Mouse (Mus musculus): ENCODE data around the gene Fam160b1. TPM values are rescaled to one million over a fixed set of nuclear protein-coding genes. Genes with fewer than 3 reads are reported as not detected.

Gene Fam160b1
- total RNA-seq, 1 experiment: 8.5 TPM

DNA sequence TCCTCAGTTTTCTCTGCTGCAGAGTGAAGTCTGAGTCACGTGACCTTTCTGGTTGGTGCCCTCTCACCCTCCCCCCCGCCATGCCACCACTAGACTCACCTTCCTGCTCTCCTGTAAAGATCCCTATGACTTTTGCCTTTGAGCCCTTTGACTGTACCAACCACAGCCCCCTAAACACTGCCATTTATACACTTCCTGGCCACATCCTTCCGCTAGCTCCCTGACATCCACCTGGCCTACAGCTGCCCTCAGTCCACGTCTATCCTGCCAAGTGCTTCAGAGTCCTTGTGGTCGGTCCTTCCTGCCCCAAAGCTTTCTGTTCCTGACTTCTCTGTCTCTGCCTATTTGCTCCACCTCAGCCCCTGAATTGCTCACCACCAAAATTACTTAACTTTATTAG, 16.6 kb upstream of the Fam160b1 start:
- in situ Hi-C loops (cut with MboI; ENCODE audit: low sequenced_read_pairs in 2 of 2, unreplicated experiment in 2 of 2): no loop called here
- no peak overlapping the region for H3K9ac ChIP-seq (ENCODE audit: insufficient read depth, low read depth, low read length, poor library complexity, severe bottlenecking)
- no peak for DNase-seq (ENCODE audit: low read depth, low spot score)

DNA sequence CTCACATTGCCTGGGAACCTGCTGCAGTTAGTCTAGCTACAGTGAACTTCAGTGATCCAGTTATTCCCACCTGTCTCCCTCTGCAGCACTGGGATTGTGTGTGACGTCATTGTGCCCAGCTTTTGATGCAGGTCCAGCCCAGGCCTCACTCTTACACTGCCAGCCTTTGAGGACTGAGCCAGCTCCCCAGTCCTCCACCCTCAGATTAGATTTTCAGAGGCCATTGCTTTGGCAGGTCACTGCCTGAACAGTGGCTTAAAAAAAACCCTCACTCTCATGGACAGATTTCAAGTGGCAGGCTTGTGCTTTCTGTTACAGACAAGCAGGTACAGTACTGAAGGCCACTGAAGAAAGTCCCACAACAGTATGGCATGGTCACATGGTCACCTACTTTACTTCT, 15.8 kb upstream of the Fam160b1 start:
- in situ Hi-C loops (cut with MboI; ENCODE audit: low sequenced_read_pairs in 2 of 2, unreplicated experiment in 2 of 2): no loop called here
- Histone ChIP-seq H3K9me3 (ENCODE audit: control insufficient read depth, insufficient read depth, low read depth, low read length) (no peaks in the 10 kb centered on the region), H3K36me3 (ENCODE audit: control insufficient read depth, insufficient read depth, low read length, poor library complexity, severe bottlenecking) (no peaks in the 10 kb centered on the region), H3K4me1 (ENCODE audit: control insufficient read depth in 2 of 2, insufficient read depth in 2 of 2, low read length in 2 of 2, poor library complexity in 1 of 2) (no peaks in the 10 kb centered on the region), H3K9ac (ENCODE audit: insufficient read depth, low read depth, low read length, poor library complexity, severe bottlenecking) (no peak overlapping the region), H3K4me3 (ENCODE audit: insufficient read depth in 1 of 2, low read depth in 1 of 2, low read length in 2 of 2, poor library complexity in 1 of 2, severe bottlenecking in 1 of 2) (no peak overlapping the region), H3K27ac (ENCODE audit: insufficient read depth, low read depth, low read length, poor library complexity, severe bottlenecking) (no peak overlapping the region)
- TF ChIP-seq HCFC1 (IDR thresholded peaks at IDR 0.05; ENCODE audit: borderline replicate concordance, insufficient read depth, low read length) (no peak), ZNF384 (IDR thresholded peaks at IDR 0.05; ENCODE audit: low read depth, low read length) (no peak)
- no peak for DNase-seq (ENCODE audit: low read depth, low spot score)

More for the DNA sequence above, 16.6 kb upstream of the Fam160b1 start:
- no peaks in the 10 kb centered on the region for H3K4me1 ChIP-seq (ENCODE audit: control insufficient read depth in 2 of 2, insufficient read depth in 2 of 2, low read length in 2 of 2, poor library complexity in 1 of 2)
- no peaks in the 10 kb centered on the region for H3K9me3 ChIP-seq (ENCODE audit: control insufficient read depth, insufficient read depth, low read depth, low read length)
- no peak for TF ChIP-seq MAFK (IDR thresholded peaks at IDR 0.05; ENCODE audit: insufficient read depth, low read depth, low read length)
- no peak for TF ChIP-seq ZC3H11A (IDR thresholded peaks at IDR 0.05; ENCODE audit: borderline replicate concordance, low read depth, low read length)
- no peak for TF ChIP-seq CHD2 (IDR thresholded peaks at IDR 0.05; ENCODE audit: low read depth, low read length)
- no peak for TF ChIP-seq ZNF384 (IDR thresholded peaks at IDR 0.05; ENCODE audit: low read depth, low read length)
- TF ChIP-seq HCFC1 (IDR thresholded peaks at IDR 0.05; ENCODE audit: borderline replicate concordance, insufficient read depth, low read length): no peak
- no peak overlapping the region for H3K4me3 ChIP-seq (ENCODE audit: insufficient read depth in 1 of 2, low read depth in 1 of 2, low read length in 2 of 2, poor library complexity in 1 of 2, severe bottlenecking in 1 of 2)
- H3K36me3 ChIP-seq (ENCODE audit: control insufficient read depth, insufficient read depth, low read length, poor library complexity, severe bottlenecking): no peaks in the 10 kb centered on the region
- H3K27ac ChIP-seq (ENCODE audit: insufficient read depth, low read depth, low read length, poor library complexity, severe bottlenecking): no peak overlapping the region

DNA sequence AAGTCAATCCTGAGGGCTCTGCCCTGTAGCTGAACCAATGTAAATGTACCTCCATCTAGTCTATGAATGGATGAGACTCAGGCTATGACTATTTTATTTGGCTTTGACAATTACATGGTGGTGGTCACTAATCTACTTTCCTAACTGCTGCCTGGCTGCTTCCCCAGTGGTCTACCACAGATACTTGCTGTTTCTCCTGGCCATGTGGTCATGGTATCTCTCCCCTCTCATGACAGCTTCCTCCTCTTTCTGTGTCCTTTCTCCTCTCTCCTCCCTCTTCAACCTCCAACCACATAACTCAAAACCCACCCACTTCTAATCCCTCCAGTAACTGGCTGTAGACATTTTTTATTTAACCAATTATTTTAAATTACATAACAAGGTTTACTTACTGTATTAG, 11.4 kb upstream of the Fam160b1 start:
- H3K4me1 ChIP-seq (ENCODE audit: control insufficient read depth in 2 of 2, insufficient read depth in 2 of 2, low read length in 2 of 2, poor library complexity in 1 of 2): peaks cover 0 to 11% of the 10 kb centered on the region in 2 experiments; a peak in 2 of 4 replicates
- no peak overlapping the region for H3K4me3 ChIP-seq (ENCODE audit: insufficient read depth in 1 of 2, low read depth in 1 of 2, low read length in 2 of 2, poor library complexity in 1 of 2, severe bottlenecking in 1 of 2)
- in situ Hi-C loops (cut with MboI; ENCODE audit: low sequenced_read_pairs in 2 of 2, unreplicated experiment in 2 of 2): no loop called here
- no peaks in the 10 kb centered on the region for H3K36me3 ChIP-seq (ENCODE audit: control insufficient read depth, insufficient read depth, low read length, poor library complexity, severe bottlenecking)
- TF ChIP-seq CHD2 (IDR thresholded peaks at IDR 0.05; ENCODE audit: low read depth, low read length) (no peak), MAFK (IDR thresholded peaks at IDR 0.05; ENCODE audit: insufficient read depth, low read depth, low read length) (no peak), HCFC1 (IDR thresholded peaks at IDR 0.05; ENCODE audit: borderline replicate concordance, insufficient read depth, low read length) (no peak), ZC3H11A (IDR thresholded peaks at IDR 0.05; ENCODE audit: borderline replicate concordance, low read depth, low read length) (no peak), ZNF384 (IDR thresholded peaks at IDR 0.05; ENCODE audit: low read depth, low read length) (no peak)
- H3K9ac ChIP-seq (ENCODE audit: insufficient read depth, low read depth, low read length, poor library complexity, severe bottlenecking): no peak overlapping the region
- no peaks in the 10 kb centered on the region for H3K9me3 ChIP-seq (ENCODE audit: control insufficient read depth, insufficient read depth, low read depth, low read length)
- DNase-seq (ENCODE audit: low read depth, low spot score): no peak
- no peak overlapping the region for H3K27ac ChIP-seq (ENCODE audit: insufficient read depth, low read depth, low read length, poor library complexity, severe bottlenecking)

DNA sequence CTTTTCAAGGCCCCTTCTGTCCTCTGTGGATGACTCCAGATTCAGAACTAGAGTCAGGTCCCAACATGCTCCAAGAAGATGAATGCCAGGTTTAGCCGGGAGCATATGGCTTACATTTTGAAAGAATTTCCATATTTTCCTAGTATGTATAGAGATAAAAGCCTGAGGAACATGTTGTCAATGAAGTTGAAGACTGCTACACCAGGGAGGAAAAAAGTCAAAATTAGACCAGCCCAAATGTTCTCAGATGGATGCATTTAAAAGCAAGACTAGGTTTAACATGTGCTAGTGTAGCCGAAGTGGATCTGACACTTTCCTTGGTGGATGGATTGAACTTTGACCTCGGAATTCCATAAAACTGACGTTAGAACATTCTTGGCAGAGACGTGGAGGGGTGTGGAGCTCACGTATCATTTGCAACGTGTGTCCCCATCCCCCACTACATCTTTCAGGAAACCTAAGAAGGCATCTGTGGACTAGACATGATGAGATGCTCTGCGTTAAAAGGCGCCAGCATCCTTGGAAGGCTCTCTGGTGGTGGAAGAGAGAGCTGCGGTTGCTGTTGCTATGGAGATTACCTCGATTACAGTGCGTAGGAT, 8.0 kb upstream of the Fam160b1 start:
- no peak overlapping the region for H3K4me3 ChIP-seq (ENCODE audit: insufficient read depth in 1 of 2, low read depth in 1 of 2, low read length in 2 of 2, poor library complexity in 1 of 2, severe bottlenecking in 1 of 2)
- no peak for DNase-seq (ENCODE audit: low read depth, low spot score)

DNA sequence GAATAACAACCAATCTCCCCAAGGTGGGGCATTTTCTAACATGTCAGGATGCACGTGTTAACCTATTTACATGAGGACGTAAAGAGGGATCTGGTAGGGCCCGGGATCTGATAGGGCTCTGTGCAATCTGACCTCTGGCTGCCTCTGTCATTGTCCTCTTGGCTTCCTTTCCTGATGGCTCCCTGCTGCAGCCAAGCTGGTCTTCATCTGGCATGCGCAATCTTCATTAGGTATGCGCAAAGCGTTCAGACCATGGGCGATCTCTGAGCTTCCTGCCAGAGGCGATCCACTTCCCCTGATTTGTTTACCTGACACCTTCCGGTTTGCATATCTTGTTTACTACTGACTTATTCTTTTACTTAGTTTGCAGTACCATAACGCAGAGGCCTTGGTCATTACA, 7.3 kb upstream of the Fam160b1 start:
- no peak for DNase-seq (ENCODE audit: low read depth, low spot score)
- TF ChIP-seq ZNF384 (IDR thresholded peaks at IDR 0.05; ENCODE audit: low read depth, low read length): no peak
- TF ChIP-seq MAFK (IDR thresholded peaks at IDR 0.05; ENCODE audit: insufficient read depth, low read depth, low read length): no peak
- TF ChIP-seq ZC3H11A (IDR thresholded peaks at IDR 0.05; ENCODE audit: borderline replicate concordance, low read depth, low read length): no peak
- no peak for TF ChIP-seq CHD2 (IDR thresholded peaks at IDR 0.05; ENCODE audit: low read depth, low read length)
- TF ChIP-seq HCFC1 (IDR thresholded peaks at IDR 0.05; ENCODE audit: borderline replicate concordance, insufficient read depth, low read length): no peak
- H3K27ac ChIP-seq (ENCODE audit: insufficient read depth, low read depth, low read length, poor library complexity, severe bottlenecking): no peak overlapping the region
- H3K4me3 ChIP-seq (ENCODE audit: insufficient read depth in 1 of 2, low read depth in 1 of 2, low read length in 2 of 2, poor library complexity in 1 of 2, severe bottlenecking in 1 of 2): no peak overlapping the region
- H3K4me1 ChIP-seq (ENCODE audit: control insufficient read depth in 2 of 2, insufficient read depth in 2 of 2, low read length in 2 of 2, poor library complexity in 1 of 2): peaks cover 4 to 23% of the 10 kb centered on the region in 2 experiments; a peak in 3 of 4 replicates
- H3K36me3 ChIP-seq (ENCODE audit: control insufficient read depth, insufficient read depth, low read length, poor library complexity, severe bottlenecking): no peaks in the 10 kb centered on the region
- H3K9me3 ChIP-seq (ENCODE audit: control insufficient read depth, insufficient read depth, low read depth, low read length): no peaks in the 10 kb centered on the region
- in situ Hi-C loops (cut with MboI; ENCODE audit: low sequenced_read_pairs in 2 of 2, unreplicated experiment in 2 of 2): no loop called here
- no peak overlapping the region for H3K9ac ChIP-seq (ENCODE audit: insufficient read depth, low read depth, low read length, poor library complexity, severe bottlenecking)

More for the DNA sequence above, 8.0 kb upstream of the Fam160b1 start:
- no peak for TF ChIP-seq CHD2 (IDR thresholded peaks at IDR 0.05; ENCODE audit: low read depth, low read length)
- TF ChIP-seq ZC3H11A (IDR thresholded peaks at IDR 0.05; ENCODE audit: borderline replicate concordance, low read depth, low read length): no peak
- no peak for TF ChIP-seq HCFC1 (IDR thresholded peaks at IDR 0.05; ENCODE audit: borderline replicate concordance, insufficient read depth, low read length)
- TF ChIP-seq ZNF384 (IDR thresholded peaks at IDR 0.05; ENCODE audit: low read depth, low read length): no peak
- TF ChIP-seq MAFK (IDR thresholded peaks at IDR 0.05; ENCODE audit: insufficient read depth, low read depth, low read length): no peak
- Histone ChIP-seq H3K9ac (ENCODE audit: insufficient read depth, low read depth, low read length, poor library complexity, severe bottlenecking) (no peak overlapping the region), H3K27ac (ENCODE audit: insufficient read depth, low read depth, low read length, poor library complexity, severe bottlenecking) (no peak overlapping the region), H3K4me1 (ENCODE audit: control insufficient read depth in 2 of 2, insufficient read depth in 2 of 2, low read length in 2 of 2, poor library complexity in 1 of 2) (peaks cover 0 to 22% of the 10 kb centered on the region in 2 experiments; a peak in 2 of 4 replicates), H3K9me3 (ENCODE audit: control insufficient read depth, insufficient read depth, low read depth, low read length) (no peaks in the 10 kb centered on the region), H3K36me3 (ENCODE audit: control insufficient read depth, insufficient read depth, low read length, poor library complexity, severe bottlenecking) (no peaks in the 10 kb centered on the region)
- in situ Hi-C loops (cut with MboI; ENCODE audit: low sequenced_read_pairs in 2 of 2, unreplicated experiment in 2 of 2): no loop called here

Data from ES-E14 (cell line).